Mouse (Mus musculus) forebrain, embryonic 10.5 days (tissue): ENCODE results near the gene Nhs. TPM values are rescaled to one million over a fixed set of nuclear protein-coding genes. Genes with fewer than 3 reads are reported as not detected.

Source experiments
- DNase-seq: peaks from one replicate; pipeline ENCODE4 v3.0.0-alpha.2; 2017; ENCODE audit warnings: low spot score; ENCODE audit errors: extremely low spot score
- H3K27ac ChIP-seq: fragments of 300-500 bp; sonication (generic); 2 replicates; pipeline ENCODE4 v1.5.1; 2016; ENCODE audit warnings: mild to moderate bottlenecking
- H3K27me3 ChIP-seq: fragments of 300-500 bp; sonication (generic); 2 replicates; pipeline ENCODE4 v1.6.1; 2016; ENCODE audit warnings: mild to moderate bottlenecking; ENCODE audit not compliant: poor library complexity, severe bottlenecking
- H3K36me3 ChIP-seq: fragments of 300-500 bp; sonication (generic); replicated peaks from 2 replicates; pipeline ENCODE4 v1.6.1; 2016; ENCODE audit warnings: mild to moderate bottlenecking, moderate library complexity
- H3K4me1 ChIP-seq: fragments of 300-500 bp; sonication (generic); 2 replicates; pipeline ENCODE4 v1.6.1; 2016
- H3K4me3 ChIP-seq: fragments of 300-500 bp; sonication (generic); 2 replicates; pipeline ENCODE4 v1.5.1; 2016; ENCODE audit warnings: mild to moderate bottlenecking, moderate library complexity
- H3K9me3 ChIP-seq: fragments of 300-500 bp; sonication (generic); 2 replicates; pipeline ENCODE4 v1.6.1; 2016; ENCODE audit warnings: mild to moderate bottlenecking, moderate library complexity
- whole genome bisulfite sequencing: fragments of 180-500 bp; shearing (Covaris S2); methylation state at CpG from one replicate; pipeline ENCODE4 v1.1.7; 2016; 5-methylcytosine and 5-hydroxymethylcytosine counted together
- polyA plus RNA-seq: library from polyadenylated mRNA; unstranded; fragments of >200 nt; fragmentation: Nextera tagmentation; extraction: Ambion mirVana; gene quantifications from 2 replicates; pipeline ENCODE4 v1.2.1, GENCODE M21; 2016

Nhs gene
- polyA plus RNA-seq, 1 experiment from 2014 or later = 2.8 TPM

DNA sequence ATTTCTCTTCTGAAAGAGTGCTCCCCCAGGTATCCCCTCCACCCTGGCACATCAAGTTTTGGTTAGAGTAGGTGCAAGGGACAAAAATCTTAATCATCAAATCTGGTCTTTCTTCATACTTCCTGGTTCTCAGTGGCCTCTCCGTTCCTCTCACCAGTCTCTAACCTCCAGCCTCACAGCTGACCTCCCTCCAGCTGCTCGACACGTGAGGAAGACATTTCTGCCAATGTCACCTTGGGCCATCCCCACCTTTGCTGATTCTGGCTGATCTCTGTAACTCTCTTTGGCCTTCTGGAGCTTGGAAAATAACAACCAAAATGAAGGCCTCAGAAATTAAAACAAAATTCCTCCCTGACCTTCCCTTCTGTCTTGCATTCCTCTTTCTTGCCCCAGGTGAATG, 160.7 kb downstream of the Nhs start:
- Histone ChIP-seq H3K9me3 (no peaks in the 10 kb centered on the region), H3K36me3 (no peaks in the 10 kb centered on the region), H3K4me3 (no peak overlapping the region), H3K27me3 (peaks cover 100% of the 10 kb centered on the region), H3K27ac (no peak overlapping the region), H3K4me1 (peaks cover 19% of the 10 kb centered on the region)
- 77% methylated on average over 3 of the region's 3 CpGs for WGBS
- DNase-seq = no peak

DNA sequence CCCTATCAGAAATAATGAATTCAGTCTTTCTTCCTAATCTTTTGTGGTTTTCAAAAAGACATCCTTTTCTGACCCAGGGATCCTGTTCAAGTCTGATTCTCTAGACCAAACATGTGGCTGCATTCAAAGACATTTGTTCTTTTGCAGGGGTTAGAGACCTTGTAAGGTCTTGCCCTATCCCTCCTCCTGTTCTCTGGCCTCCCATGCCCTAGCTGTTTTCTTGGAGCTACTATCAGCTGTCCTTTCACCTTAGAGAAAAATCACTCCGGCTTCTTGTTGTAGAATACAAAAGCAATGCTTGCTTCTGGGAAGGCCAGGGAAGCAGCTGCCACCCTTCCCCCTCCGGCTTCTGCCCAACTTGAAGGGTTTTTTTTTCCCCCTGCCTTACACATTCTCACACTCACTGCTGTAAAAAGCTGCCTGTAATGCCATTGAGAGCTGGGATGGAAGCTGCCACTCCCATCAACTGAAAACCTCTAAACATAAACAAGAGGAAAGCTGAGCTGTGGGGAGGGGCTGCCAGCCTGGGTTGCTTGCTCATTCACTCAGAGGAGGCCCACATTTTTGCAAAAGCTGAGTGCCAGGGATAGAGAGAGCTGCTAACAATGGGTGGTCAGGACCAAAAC, 162.2 kb downstream of the Nhs start:
- DNase-seq = peak; percentile 34
- Histone ChIP-seq H3K9me3 (no peaks in the 10 kb centered on the region), H3K27me3 (peaks cover 100% of the 10 kb centered on the region), H3K27ac (peak overlapping the region; percentile 78), H3K4me3 (no peak overlapping the region), H3K4me1 (peaks cover 28% of the 10 kb centered on the region), H3K36me3 (no peaks in the 10 kb centered on the region)
- 39% methylated on average over 2 of the region's 2 CpGs for WGBS

GRCm38 (mm10) chrX:161990171-161990570, 169.4 kb downstream of the Nhs start:
- no peaks in the 10 kb centered on the region for H3K9me3 ChIP-seq
- no peak overlapping the region for H3K4me3 ChIP-seq
- no peak overlapping the region for H3K27ac ChIP-seq
- H3K4me1 ChIP-seq = peaks cover 9% of the 10 kb centered on the region
- peaks cover 98% of the 10 kb centered on the region for H3K27me3 ChIP-seq
- DNase-seq = no peak
- no peaks in the 10 kb centered on the region for H3K36me3 ChIP-seq
- 100% methylated on average over 1 of the region's 1 CpGs for WGBS

- Histone ChIP-seq H3K9me3 (no peaks in the 10 kb centered on the region), H3K36me3 (no peaks in the 10 kb centered on the region), H3K4me3 (no peak overlapping the region), H3K27ac (no peak overlapping the region), H3K4me1 (no peaks in the 10 kb centered on the region), H3K27me3 (peaks cover 93% of the 10 kb centered on the region)
- WGBS = 82% methylated on average over 6 of the region's 6 CpGs
- DNase-seq = no peak
These were observed 174.6 kb downstream of the Nhs start for GRCm38 (mm10) chrX:161984961-161985360.

GRCm38 (mm10) chrX:161981399-161981798, 178.1 kb downstream of the Nhs start:
- Histone ChIP-seq H3K27me3 (peaks cover 95% of the 10 kb centered on the region), H3K4me3 (no peak overlapping the region), H3K4me1 (peaks cover 10% of the 10 kb centered on the region), H3K27ac (no peak overlapping the region), H3K9me3 (no peaks in the 10 kb centered on the region), H3K36me3 (no peaks in the 10 kb centered on the region)
- WGBS = 80% methylated on average over 6 of the region's 6 CpGs
- no peak for DNase-seq

DNA sequence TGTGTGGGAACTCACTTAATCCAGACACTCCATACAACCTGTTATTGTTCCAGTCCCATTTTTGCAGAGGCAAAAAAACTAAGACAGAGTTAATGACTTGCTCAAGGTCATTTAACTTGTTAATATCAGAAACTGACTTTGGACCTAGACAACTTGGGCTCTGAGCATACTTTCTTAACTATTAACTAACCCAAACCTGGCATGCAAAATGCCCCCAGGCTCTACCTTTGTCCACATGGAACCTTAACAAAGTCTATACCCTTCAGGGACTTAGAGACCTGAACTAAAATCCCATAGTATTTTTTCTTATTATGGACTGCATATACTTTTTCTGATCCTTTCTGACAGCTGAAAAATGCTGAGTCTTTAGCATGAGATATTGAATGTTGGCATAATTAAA, 179.6 kb downstream of the Nhs start:
- H3K27me3 ChIP-seq = peaks cover 95% of the 10 kb centered on the region
- no peaks in the 10 kb centered on the region for H3K9me3 ChIP-seq
- no peak for DNase-seq
- H3K36me3 ChIP-seq = no peaks in the 10 kb centered on the region
- H3K27ac ChIP-seq = no peak overlapping the region
- peaks cover 10% of the 10 kb centered on the region for H3K4me1 ChIP-seq
- no peak overlapping the region for H3K4me3 ChIP-seq

DNA sequence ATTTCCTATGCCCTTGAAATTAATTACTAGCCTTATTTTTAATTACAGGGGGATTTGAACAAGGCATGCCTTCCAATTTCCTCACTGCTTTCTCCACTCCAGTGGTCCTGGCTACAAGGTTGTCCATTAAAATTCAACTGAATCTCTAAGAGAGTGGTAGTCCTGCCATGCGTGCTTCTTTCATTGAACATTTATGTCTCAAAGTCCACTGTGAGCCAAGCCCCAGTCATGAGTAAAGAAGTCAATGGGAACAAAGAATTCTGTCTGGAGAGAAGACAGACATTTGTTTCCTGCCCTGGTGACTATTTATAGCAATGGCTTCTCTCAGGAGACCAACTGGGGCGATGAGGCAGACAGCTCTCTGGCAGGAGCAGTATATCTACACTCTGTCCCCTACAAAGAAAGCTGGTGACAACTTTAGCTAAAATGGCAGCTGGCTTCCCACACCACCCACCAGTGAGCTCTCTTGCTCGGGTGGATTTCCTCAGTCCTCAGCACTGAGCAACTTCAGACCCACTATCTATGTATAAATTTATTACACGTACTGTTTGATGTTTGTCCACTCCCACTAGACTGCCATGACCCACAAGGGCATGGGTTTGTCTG, 182.2 kb downstream of the Nhs start:
- Histone ChIP-seq H3K36me3 (no peaks in the 10 kb centered on the region), H3K9me3 (no peaks in the 10 kb centered on the region), H3K4me1 (peaks cover 19% of the 10 kb centered on the region), H3K4me3 (no peak overlapping the region), H3K27me3 (peaks cover 100% of the 10 kb centered on the region), H3K27ac (no peak overlapping the region)
- no peak for DNase-seq
- 78% methylated on average over 4 of the region's 4 CpGs for WGBS

DNA sequence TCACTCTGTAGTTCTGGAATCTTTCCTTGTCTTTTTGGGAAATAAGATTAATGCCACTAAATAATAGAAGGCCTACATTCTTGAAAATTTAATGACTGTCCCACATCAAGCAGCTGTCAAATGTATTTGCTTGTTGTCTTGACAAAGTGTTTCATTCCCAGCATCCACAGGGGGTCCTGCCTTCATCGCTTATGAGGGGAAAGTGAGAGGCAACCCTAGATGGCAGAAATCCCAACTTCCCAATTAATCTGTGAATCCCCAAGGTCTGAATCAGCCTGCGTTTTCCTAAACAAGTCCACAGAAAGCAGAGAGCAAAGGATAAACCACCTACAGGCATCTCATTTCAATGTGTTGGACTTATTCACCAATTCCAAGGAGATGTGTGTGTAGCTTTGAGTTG, 183.2 kb downstream of the Nhs start:
- Histone ChIP-seq H3K4me3 (no peak overlapping the region), H3K27me3 (peaks cover 100% of the 10 kb centered on the region), H3K27ac (no peak overlapping the region), H3K4me1 (peaks cover 19% of the 10 kb centered on the region), H3K9me3 (no peaks in the 10 kb centered on the region), H3K36me3 (no peaks in the 10 kb centered on the region)
- 77% methylated on average over 2 of the region's 2 CpGs for WGBS
- no peak for DNase-seq

- H3K4me3 ChIP-seq = no peak overlapping the region
- H3K4me1 ChIP-seq = peaks cover 18% of the 10 kb centered on the region
- H3K9me3 ChIP-seq = no peaks in the 10 kb centered on the region
- 52% methylated on average over 3 of the region's 3 CpGs for WGBS
- H3K27me3 ChIP-seq = peaks cover 100% of the 10 kb centered on the region
- H3K27ac ChIP-seq = no peak overlapping the region
- H3K36me3 ChIP-seq = no peaks in the 10 kb centered on the region
- no peak for DNase-seq
These were observed 186.0 kb downstream of the Nhs start for GRCm38 (mm10) chrX:161973572-161973971.

- no peak overlapping the region for H3K27ac ChIP-seq
- peaks cover 98% of the 10 kb centered on the region for H3K27me3 ChIP-seq
- no peak for DNase-seq
- no peak overlapping the region for H3K4me3 ChIP-seq
- no peaks in the 10 kb centered on the region for H3K36me3 ChIP-seq
- H3K4me1 ChIP-seq = peaks cover 12% of the 10 kb centered on the region
- no peaks in the 10 kb centered on the region for H3K9me3 ChIP-seq
These were observed 186.8 kb downstream of the Nhs start for GRCm38 (mm10) chrX:161972723-161973122.

DNA sequence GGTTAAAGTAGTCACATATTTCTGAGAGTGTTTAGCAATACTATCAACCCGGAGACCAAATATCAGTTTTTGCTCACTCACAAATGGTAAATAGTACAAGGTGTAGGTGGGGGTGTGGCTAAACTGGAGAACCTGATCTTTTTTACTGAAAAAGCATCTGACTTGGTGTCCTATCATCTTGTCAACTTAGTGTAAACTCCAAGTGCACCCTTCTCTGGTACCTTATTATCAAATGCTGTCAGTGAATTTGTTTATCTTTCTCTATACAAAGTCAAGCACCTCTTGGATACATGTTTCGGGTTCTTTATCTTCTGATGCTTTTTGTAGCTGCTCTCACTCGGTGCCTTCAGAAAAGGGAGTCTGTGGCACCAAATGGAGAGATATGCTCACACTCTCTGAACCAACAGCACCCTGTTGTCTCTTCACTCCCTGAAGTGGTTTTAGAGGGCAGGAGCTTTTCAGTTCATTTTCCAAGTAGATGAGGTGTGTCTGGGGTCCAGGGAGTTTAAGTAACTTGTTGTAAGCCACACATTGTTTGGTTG, 187.5 kb downstream of the Nhs start:
- no peak for DNase-seq
- Histone ChIP-seq H3K27ac (no peak overlapping the region), H3K9me3 (no peaks in the 10 kb centered on the region), H3K36me3 (no peaks in the 10 kb centered on the region), H3K4me1 (peaks cover 12% of the 10 kb centered on the region), H3K27me3 (peaks cover 98% of the 10 kb centered on the region), H3K4me3 (no peak overlapping the region)
- WGBS = 83% methylated on average over 3 of the region's 3 CpGs

GRCm38 (mm10) chrX:161971131-161971530, 188.4 kb downstream of the Nhs start:
- H3K4me1 ChIP-seq = peaks cover 12% of the 10 kb centered on the region
- H3K36me3 ChIP-seq = no peaks in the 10 kb centered on the region
- peaks cover 98% of the 10 kb centered on the region for H3K27me3 ChIP-seq
- WGBS = 74% methylated on average over 1 of the region's 1 CpGs
- no peak overlapping the region for H3K4me3 ChIP-seq
- H3K27ac ChIP-seq = no peak overlapping the region
- DNase-seq = no peak
- no peaks in the 10 kb centered on the region for H3K9me3 ChIP-seq

DNA sequence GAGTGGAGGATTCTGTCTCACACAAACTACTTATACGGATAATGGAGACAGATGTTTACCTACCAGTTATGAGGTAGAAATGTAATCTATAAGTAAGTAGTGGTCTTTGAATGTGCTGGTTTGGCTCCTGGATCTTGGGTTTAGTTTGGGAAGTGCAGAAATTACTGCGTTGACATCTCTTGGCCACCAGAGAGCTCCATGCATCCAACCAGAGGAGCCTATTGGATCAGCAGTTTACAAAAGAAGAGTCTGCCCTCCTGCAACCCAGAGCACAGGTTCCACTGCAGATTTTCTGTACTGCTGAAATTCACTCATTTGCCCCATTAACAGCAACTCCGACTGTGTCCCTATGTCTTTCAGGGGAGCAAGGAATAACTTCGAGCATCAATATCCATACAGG, 191.8 kb downstream of the Nhs start:
- Histone ChIP-seq H3K4me3 (no peak overlapping the region), H3K27me3 (peaks cover 96% of the 10 kb centered on the region), H3K36me3 (no peaks in the 10 kb centered on the region), H3K27ac (no peak overlapping the region), H3K4me1 (peaks cover 3% of the 10 kb centered on the region; the same call in 1 of the 2 replicates), H3K9me3 (no peaks in the 10 kb centered on the region)
- 37% methylated on average over 4 of the region's 4 CpGs for WGBS
- DNase-seq = no peak
